Mouse (Mus musculus): Measurements from ENCODE around the gene Dpagt1.

- no peak for TF ChIP-seq CTCF (IDR thresholded peaks at IDR 0.05; ENCODE audit: low read depth, low read length)
- no peak for TF ChIP-seq POLR2A (IDR thresholded peaks at IDR 0.05; ENCODE audit: extremely low read depth, insufficient read depth, low read length)
Measured at GRCm38 (mm10) chr9:44352337-44352736, 26.5 kb downstream of the Dpagt1 start.

Data from liver, adult 2 months (tissue).